Mouse (Mus musculus) CH12.LX (cell line): ENCODE measurements around the gene Dlec1.

Experiments used
- CHD2 ChIP-seq: IDR thresholded peaks from 2 replicates; pipeline ENCODE4 v1.6.1; 2011; ENCODE audit warnings: low read length, improper control_type of control experiment
- CTCF ChIP-seq, 2 experiments: IDR thresholded peaks in 1 of 2; conservative IDR thresholded peaks in 1 of 2; 2 replicates each; pipeline ENCODE4 v1.5.1; 2011 to 2012; ENCODE audit warnings: low read depth in 2 of 2, low read length in 2 of 2, improper control_type of control experiment in 1 of 2, inconsistent platforms in 1 of 2, mild to moderate bottlenecking in 1 of 2, moderate library complexity in 1 of 2
- E2F4 ChIP-seq: IDR thresholded peaks from 2 replicates; pipeline ENCODE4 v1.6.1; 2011; ENCODE audit warnings: low read depth, low read length, improper control_type of control experiment; ENCODE audit not compliant: insufficient replicate concordance
- EP300 ChIP-seq: IDR thresholded peaks from 2 replicates; pipeline ENCODE4 v1.6.1; 2011; ENCODE audit warnings: low read length, improper control_type of control experiment
- HCFC1 ChIP-seq: IDR thresholded peaks from 2 replicates; pipeline ENCODE4 v1.6.1; 2012; ENCODE audit warnings: low read depth, mild to moderate bottlenecking, inconsistent platforms, low read length, improper control_type of control experiment
- MAFK ChIP-seq: IDR thresholded peaks from 2 replicates; pipeline ENCODE4 v1.6.1; 2011; ENCODE audit warnings: low read length, improper control_type of control experiment; ENCODE audit not compliant: insufficient replicate concordance
- MAZ ChIP-seq: IDR thresholded peaks from 2 replicates; pipeline ENCODE4 v1.6.1; 2012; ENCODE audit warnings: low read depth, mild to moderate bottlenecking, inconsistent platforms, low read length, improper control_type of control experiment, moderate library complexity
- NELFE ChIP-seq: IDR thresholded peaks from 2 replicates; pipeline ENCODE4 v1.6.1; 2011; ENCODE audit warnings: low read depth, low read length, improper control_type of control experiment
- POLR2A ChIP-seq: IDR thresholded peaks from 2 replicates; pipeline ENCODE4 v1.6.1; 2011; ENCODE audit warnings: low read depth, mild to moderate bottlenecking, improper control_type of control experiment, low read length
- RCOR1 ChIP-seq: conservative IDR thresholded peaks from 2 replicates; pipeline ENCODE4 v1.6.1; 2012; ENCODE audit warnings: low read depth, mild to moderate bottlenecking, inconsistent platforms, low read length, improper control_type of control experiment
- USF2 ChIP-seq: conservative IDR thresholded peaks from 2 replicates; pipeline ENCODE4 v1.6.1; 2011; ENCODE audit warnings: low read depth, low read length, improper control_type of control experiment
- ZNF384 ChIP-seq: IDR thresholded peaks from 2 replicates; pipeline ENCODE4 v1.6.1; 2012; ENCODE audit warnings: low read depth, low read length, improper control_type of control experiment, inconsistent platforms

GRCm38 (mm10) chr9:119070173-119070825 lies 32.0 kb upstream of the Dlec1 start:
- no peak for TF ChIP-seq EP300
- no peak for TF ChIP-seq POLR2A
- no peak for TF ChIP-seq CTCF (conservative IDR thresholded peaks at IDR 0.05 in 1 of 2, IDR thresholded peaks at IDR 0.05 in 1 of 2; ENCODE audit: low read depth in 2 of 2, low read length in 2 of 2)
- no peak for TF ChIP-seq RCOR1
- no peak for TF ChIP-seq E2F4
- TF ChIP-seq ZNF384 = no peak
- no peak for TF ChIP-seq MAZ
- TF ChIP-seq USF2 = no peak
- no peak for TF ChIP-seq HCFC1
- TF ChIP-seq CHD2 = no peak
- TF ChIP-seq MAFK = no peak
- TF ChIP-seq NELFE = no peak
